Mouse (Mus musculus): ENCODE data around the gene Pnn. TPM values are rescaled to one million over a fixed set of nuclear protein-coding genes. Genes with fewer than 3 reads are reported as not detected.

The Pnn gene
- total RNA-seq (2014; fragmentation: Nextera tagmentation), result 165 and 172 TPM in 2 replicates
- total RNA-seq (2017), result 99.4 and 128 TPM in 2 replicates
- polyA plus RNA-seq (2012), result 79.8 and 99.9 TPM in 2 replicates

DNA sequence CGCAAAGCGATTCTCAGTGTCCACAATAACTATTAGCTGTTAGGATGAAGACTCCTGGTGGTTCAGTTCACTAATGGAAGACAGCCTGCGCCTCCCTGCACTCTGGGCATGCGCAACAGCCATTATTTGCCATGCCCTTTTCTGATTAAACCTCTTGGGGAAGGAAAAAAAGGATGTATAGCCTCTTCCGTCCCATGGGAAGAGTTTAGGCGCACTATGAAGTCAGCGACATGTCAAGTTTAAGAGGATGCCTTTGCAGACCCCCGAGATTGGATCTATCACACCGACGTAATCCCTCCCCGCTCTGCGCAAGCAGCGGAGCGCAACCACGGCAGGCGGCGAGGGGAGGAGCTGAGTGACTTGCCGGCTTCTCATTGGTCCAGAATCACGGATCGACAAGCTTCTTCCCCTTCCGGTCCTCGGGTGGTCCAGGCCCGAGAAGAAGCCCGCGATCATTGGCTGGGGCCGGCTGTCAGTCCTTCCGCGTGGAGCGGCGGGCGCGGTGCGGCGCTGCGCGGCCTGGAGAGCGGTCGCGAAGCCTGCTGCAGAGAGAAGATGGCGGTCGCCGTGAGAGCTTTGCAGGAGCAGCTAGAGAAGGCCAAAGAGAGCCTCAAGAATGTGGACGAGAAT, at the start of gene Pnn:
Pnn (plus strand) TSS at position 437 of the 630 bp plus-strand sequence.
- no peak for TF ChIP-seq GATA1 (IDR thresholded peaks at IDR 0.05; ENCODE audit: borderline replicate concordance, low read length)
- no peak for TF ChIP-seq GATA2 (IDR thresholded peaks at IDR 0.05; ENCODE audit: borderline replicate concordance, low read depth, low read length)
- no peak for TF ChIP-seq TAL1 (conservative IDR thresholded peaks at IDR 0.05; ENCODE audit: low read depth, low read length)
- no peak for TF ChIP-seq POLR2AphosphoS5 (IDR thresholded peaks at IDR 0.05; ENCODE audit: insufficient replicate concordance, low read depth, low read length)
- TF ChIP-seq CTCF (IDR thresholded peaks at IDR 0.05; ENCODE audit: low read depth, low read length), result no peak
- peak; percentile 100 for DNase-seq (ENCODE audit: low spot score)
- peaks cover 36% of the 10 kb centered on the region for H3K36me3 ChIP-seq (replicated peaks)
- peak within 1 kb of the TSS; percentile 85 for H3K4me3 ChIP-seq (ENCODE audit: low read depth, low read length)
- ATAC-seq (ENCODE audit: extremely low read depth, insufficient number of reproducible peaks, low FRiP score, poor library complexity, severe bottlenecking), result peak; percentile 98
- H3K27me3 ChIP-seq (ENCODE audit: insufficient read depth, low read length), result no peaks in the 10 kb centered on the region
- H3K9me3 ChIP-seq (replicated peaks), result no peaks in the 10 kb centered on the region
- peaks cover 51% of the 10 kb centered on the region for H3K4me1 ChIP-seq (ENCODE audit: insufficient read depth, low read depth, low read length)

DNA sequence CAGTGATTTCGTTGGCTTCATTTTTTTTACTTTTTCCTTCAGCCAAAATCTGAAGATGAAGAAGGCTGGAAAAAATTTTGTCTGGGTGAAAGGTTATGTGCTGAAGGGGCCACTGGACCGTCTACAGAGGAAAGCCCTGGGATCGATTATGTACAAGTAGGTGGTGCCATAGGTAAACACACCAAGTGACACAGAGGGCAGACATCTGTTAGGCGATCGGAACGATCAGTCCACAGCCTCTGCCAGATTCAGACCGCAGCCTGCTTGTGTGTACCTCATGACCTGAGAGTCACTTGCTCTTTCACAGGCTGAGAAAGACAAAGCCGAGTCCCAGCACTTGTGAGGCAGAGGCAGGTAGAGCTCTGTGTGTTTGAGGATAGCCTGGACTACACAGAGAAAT, 48.7 kb upstream of the Pnn start:
- Histone ChIP-seq H3K4me1 (ENCODE audit: insufficient read depth, low read depth, low read length) (peaks cover 12% of the 10 kb centered on the region; the same call in 1 of the 2 replicates), H3K27me3 (ENCODE audit: insufficient read depth, low read length) (no peaks in the 10 kb centered on the region), H3K36me3 (replicated peaks) (peaks cover 72% of the 10 kb centered on the region), H3K9me3 (replicated peaks) (no peaks in the 10 kb centered on the region), H3K4me3 (ENCODE audit: low read depth, low read length) (no peak overlapping the region)
- TF ChIP-seq CTCF (IDR thresholded peaks at IDR 0.05; ENCODE audit: low read depth, low read length) (no peak), POLR2AphosphoS5 (IDR thresholded peaks at IDR 0.05; ENCODE audit: insufficient replicate concordance, low read depth, low read length) (no peak), GATA2 (IDR thresholded peaks at IDR 0.05; ENCODE audit: borderline replicate concordance, low read depth, low read length) (no peak), GATA1 (IDR thresholded peaks at IDR 0.05; ENCODE audit: borderline replicate concordance, low read length) (no peak), TAL1 (conservative IDR thresholded peaks at IDR 0.05; ENCODE audit: low read depth, low read length) (no peak)
- DNase-seq (ENCODE audit: low spot score), result no peak
- ATAC-seq (ENCODE audit: extremely low read depth, insufficient number of reproducible peaks, low FRiP score, poor library complexity, severe bottlenecking), result no peak

DNA sequence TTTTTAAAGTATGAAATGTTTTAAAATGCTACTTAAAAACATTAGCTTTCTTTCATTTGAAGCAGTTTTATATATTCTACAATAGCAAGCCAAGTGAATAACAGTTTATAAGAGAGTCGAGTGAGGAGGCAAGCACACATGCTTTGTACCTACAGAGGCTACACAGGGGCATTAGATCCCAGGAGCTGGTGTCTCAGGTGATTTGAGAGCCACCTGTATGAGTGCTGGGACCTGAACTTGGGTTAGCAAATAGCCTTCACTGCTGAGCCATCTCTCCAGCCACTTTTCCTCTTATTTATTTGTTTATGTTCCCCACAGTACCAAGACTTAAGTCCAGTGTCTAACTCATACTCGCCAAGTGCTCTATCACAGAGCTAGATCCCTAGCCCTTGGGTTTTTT, 46.8 kb upstream of the Pnn start:
- Histone ChIP-seq H3K9me3 (replicated peaks) (no peaks in the 10 kb centered on the region), H3K27me3 (ENCODE audit: insufficient read depth, low read length) (no peaks in the 10 kb centered on the region), H3K36me3 (replicated peaks) (peaks cover 85% of the 10 kb centered on the region), H3K4me1 (ENCODE audit: insufficient read depth, low read depth, low read length) (peaks cover 3% of the 10 kb centered on the region; the same call in 1 of the 2 replicates), H3K4me3 (ENCODE audit: low read depth, low read length) (no peak overlapping the region)
- DNase-seq (ENCODE audit: low spot score) (no peak), ATAC-seq (ENCODE audit: extremely low read depth, insufficient number of reproducible peaks, low FRiP score, poor library complexity, severe bottlenecking) (no peak)
- TF ChIP-seq TAL1 (conservative IDR thresholded peaks at IDR 0.05; ENCODE audit: low read depth, low read length) (no peak), GATA2 (IDR thresholded peaks at IDR 0.05; ENCODE audit: borderline replicate concordance, low read depth, low read length) (no peak), CTCF (IDR thresholded peaks at IDR 0.05; ENCODE audit: low read depth, low read length) (no peak), POLR2AphosphoS5 (IDR thresholded peaks at IDR 0.05; ENCODE audit: insufficient replicate concordance, low read depth, low read length) (no peak), GATA1 (IDR thresholded peaks at IDR 0.05; ENCODE audit: borderline replicate concordance, low read length) (no peak)

DNA sequence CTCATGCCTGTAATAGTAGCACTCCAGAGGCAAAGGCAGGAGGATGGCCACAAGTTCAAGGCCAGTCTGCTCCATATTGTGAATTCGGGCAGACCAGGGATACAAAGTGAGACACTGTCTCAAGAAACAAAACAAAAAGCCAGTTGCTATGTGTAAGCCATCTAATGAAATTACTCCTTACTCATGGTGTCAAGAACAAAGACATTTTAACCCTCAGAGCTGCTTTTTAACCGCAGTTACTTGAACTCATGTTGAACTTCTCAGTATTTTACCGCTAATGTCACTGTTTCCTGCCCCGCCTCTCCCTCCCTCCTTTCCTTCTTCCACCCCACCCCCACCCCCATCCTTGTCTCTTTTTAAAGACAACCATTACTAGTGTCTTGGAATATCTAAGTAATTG, 45.4 kb upstream of the Pnn start:
- no peak for ATAC-seq (ENCODE audit: extremely low read depth, insufficient number of reproducible peaks, low FRiP score, poor library complexity, severe bottlenecking)
- Histone ChIP-seq H3K27me3 (ENCODE audit: insufficient read depth, low read length) (no peaks in the 10 kb centered on the region), H3K9me3 (replicated peaks) (no peaks in the 10 kb centered on the region), H3K36me3 (replicated peaks) (peaks cover 90% of the 10 kb centered on the region), H3K4me1 (ENCODE audit: insufficient read depth, low read depth, low read length) (peaks cover 3% of the 10 kb centered on the region; the same call in 1 of the 2 replicates), H3K4me3 (ENCODE audit: low read depth, low read length) (no peak overlapping the region)
- TF ChIP-seq POLR2AphosphoS5 (IDR thresholded peaks at IDR 0.05; ENCODE audit: insufficient replicate concordance, low read depth, low read length) (no peak), CTCF (IDR thresholded peaks at IDR 0.05; ENCODE audit: low read depth, low read length) (no peak), GATA1 (IDR thresholded peaks at IDR 0.05; ENCODE audit: borderline replicate concordance, low read length) (no peak), GATA2 (IDR thresholded peaks at IDR 0.05; ENCODE audit: borderline replicate concordance, low read depth, low read length) (no peak)
- no peak for DNase-seq (ENCODE audit: low spot score)

DNA sequence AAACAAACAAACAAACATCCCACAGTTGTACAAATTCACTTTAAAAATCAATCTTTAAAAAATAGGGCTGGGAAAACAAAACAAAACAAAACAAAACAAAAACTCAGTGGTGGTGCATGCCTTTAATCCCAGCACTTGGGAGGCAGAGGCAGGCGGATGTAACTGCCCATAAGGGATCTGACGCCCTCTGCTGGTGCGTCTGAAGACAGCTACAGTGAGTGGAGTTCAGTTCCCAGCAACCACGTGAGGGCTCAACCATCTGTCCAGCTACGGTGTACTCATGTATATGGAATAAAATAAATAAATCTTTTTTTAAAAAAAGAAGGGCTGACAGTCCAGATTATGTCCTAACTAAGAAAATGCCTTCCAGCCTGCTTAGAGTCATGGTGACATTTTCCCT, 34.6 kb upstream of the Pnn start:
- no peak for DNase-seq (ENCODE audit: low spot score)
- peaks cover 2% of the 10 kb centered on the region; the same call in 1 of the 2 replicates for H3K4me1 ChIP-seq (ENCODE audit: insufficient read depth, low read depth, low read length)
- no peak overlapping the region for H3K4me3 ChIP-seq (ENCODE audit: low read depth, low read length)
- H3K36me3 ChIP-seq (replicated peaks), result peaks cover 21% of the 10 kb centered on the region
- no peaks in the 10 kb centered on the region for H3K9me3 ChIP-seq (replicated peaks)
- peak; percentile 40 for ATAC-seq (ENCODE audit: extremely low read depth, insufficient number of reproducible peaks, low FRiP score, poor library complexity, severe bottlenecking)
- TF ChIP-seq GATA1 (IDR thresholded peaks at IDR 0.05; ENCODE audit: borderline replicate concordance, low read length) (no peak), TAL1 (conservative IDR thresholded peaks at IDR 0.05; ENCODE audit: low read depth, low read length) (no peak), GATA2 (IDR thresholded peaks at IDR 0.05; ENCODE audit: borderline replicate concordance, low read depth, low read length) (no peak), POLR2AphosphoS5 (IDR thresholded peaks at IDR 0.05; ENCODE audit: insufficient replicate concordance, low read depth, low read length) (no peak), CTCF (IDR thresholded peaks at IDR 0.05; ENCODE audit: low read depth, low read length) (0 out of 2 replicates have a peak, but pooled peaks have one; percentile 50)
- no peaks in the 10 kb centered on the region for H3K27me3 ChIP-seq (ENCODE audit: insufficient read depth, low read length)

DNA sequence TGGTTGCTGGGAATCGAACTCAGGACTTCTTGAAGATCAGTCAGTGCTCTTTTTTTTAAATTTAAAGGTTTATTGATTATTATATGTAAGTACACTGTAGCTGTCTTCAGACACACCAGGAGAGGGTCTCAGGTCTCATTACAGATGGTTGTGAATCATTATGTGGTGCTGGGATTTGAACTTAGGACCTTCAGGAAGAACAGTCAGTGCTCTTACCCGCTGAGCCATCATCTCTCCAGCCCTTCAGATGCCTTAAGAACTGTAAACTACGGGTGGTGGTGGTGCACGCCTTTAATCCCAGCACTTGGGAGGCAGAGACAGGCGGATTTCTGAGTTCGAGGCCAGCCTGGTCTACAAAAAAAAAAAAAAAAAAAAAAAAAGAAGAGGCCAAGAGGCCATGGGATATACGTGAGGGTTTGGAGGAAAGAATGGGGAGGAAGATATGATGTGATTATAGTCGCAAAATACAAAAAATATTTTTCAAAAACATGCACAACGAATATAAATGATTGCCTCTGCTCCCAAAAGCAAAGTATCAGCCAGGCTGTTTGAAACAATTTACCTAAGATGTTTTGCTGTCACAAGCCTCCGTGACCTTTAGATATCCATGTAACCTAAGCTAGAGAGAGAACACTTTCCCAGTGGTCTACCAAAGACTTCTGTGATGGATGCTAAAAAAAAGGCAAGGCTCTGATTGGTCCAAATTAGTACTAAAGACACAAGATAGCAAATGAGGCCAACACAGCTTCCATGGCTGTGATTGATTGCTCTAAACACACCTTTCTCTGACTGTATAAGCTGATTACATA, 27.3 kb upstream of the Pnn start:
- H3K27me3 ChIP-seq (ENCODE audit: insufficient read depth, low read length), result no peaks in the 10 kb centered on the region
- peaks cover 21% of the 10 kb centered on the region for H3K36me3 ChIP-seq (replicated peaks)
- peak overlapping the region; percentile 64; the same call in 1 of the 2 replicates for H3K4me3 ChIP-seq (ENCODE audit: low read depth, low read length)
- no peaks in the 10 kb centered on the region for H3K9me3 ChIP-seq (replicated peaks)
- TF ChIP-seq GATA2 (IDR thresholded peaks at IDR 0.05; ENCODE audit: borderline replicate concordance, low read depth, low read length) (no peak), POLR2AphosphoS5 (IDR thresholded peaks at IDR 0.05; ENCODE audit: insufficient replicate concordance, low read depth, low read length) (no peak), CTCF (IDR thresholded peaks at IDR 0.05; ENCODE audit: low read depth, low read length) (no peak), TAL1 (conservative IDR thresholded peaks at IDR 0.05; ENCODE audit: low read depth, low read length) (no peak), GATA1 (IDR thresholded peaks at IDR 0.05; ENCODE audit: borderline replicate concordance, low read length) (no peak)
- ATAC-seq (ENCODE audit: extremely low read depth, insufficient number of reproducible peaks, low FRiP score, poor library complexity, severe bottlenecking) (no peak), DNase-seq (ENCODE audit: low spot score) (no peak)
- peaks cover 25% of the 10 kb centered on the region for H3K4me1 ChIP-seq (ENCODE audit: insufficient read depth, low read depth, low read length)
